Mouse (Mus musculus) testis, adult 2 months (tissue): ENCODE measurements around the gene Galnt18.

Experiments
- CTCF ChIP-seq: fragments of 200-500 bp; IDR thresholded peaks from 2 replicates; pipeline ENCODE4 v1.5.1; 2012; ENCODE audit warnings: low read depth, mild to moderate bottlenecking, inconsistent platforms, low read length, moderate library complexity; ENCODE audit not compliant: control insufficient read depth, insufficient read depth, insufficient replicate concordance
- POLR2A ChIP-seq: fragments of 200-500 bp; IDR thresholded peaks from 2 replicates; pipeline ENCODE4 v1.6.1; 2012; ENCODE audit warnings: low read depth, mild to moderate bottlenecking, inconsistent platforms, low read length, moderate library complexity; ENCODE audit not compliant: control insufficient read depth

- TF ChIP-seq CTCF (no peak), POLR2A (no peak)
Measured at GRCm38 (mm10) chr7:111791347-111791746, 11.6 kb upstream of the Galnt18 start.
